Mouse (Mus musculus): Measurements from ENCODE around the gene Sh3pxd2a.

Sh3pxd2a gene

GRCm38 (mm10) chr19:47437040-47437439 lies 27.2 kb downstream of the Sh3pxd2a start:
- DNase-seq (ENCODE audit: low spot score): no peak

GRCm38 (mm10) chr19:47436236-47436635 lies 28.0 kb downstream of the Sh3pxd2a start:
- DNase-seq (ENCODE audit: low spot score): no peak

DNA sequence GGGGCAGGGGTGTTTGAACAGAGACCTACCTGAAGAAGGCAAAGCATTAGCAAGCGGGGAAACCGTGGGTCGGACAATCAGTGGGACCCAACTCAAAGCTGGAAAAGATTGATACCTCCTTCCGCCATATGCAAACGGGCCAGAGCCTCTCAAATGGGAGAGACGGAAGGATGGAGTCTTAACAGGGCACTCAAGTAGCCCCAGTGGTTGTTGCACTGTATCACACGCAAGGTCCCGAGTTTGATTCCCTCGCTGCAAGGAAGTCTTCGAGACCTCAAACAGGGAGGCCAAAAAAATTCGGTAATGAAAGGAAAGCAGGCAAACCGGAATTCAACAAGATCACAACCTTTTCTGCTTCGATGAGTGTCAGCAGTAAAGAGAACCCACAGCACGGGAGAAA lies 29.5 kb downstream of the Sh3pxd2a start:
- no peak for DNase-seq (ENCODE audit: low spot score)

- DNase-seq (ENCODE audit: low spot score): no peak
These were observed 31.9 kb downstream of the Sh3pxd2a start for GRCm38 (mm10) chr19:47432339-47432738.

DNA sequence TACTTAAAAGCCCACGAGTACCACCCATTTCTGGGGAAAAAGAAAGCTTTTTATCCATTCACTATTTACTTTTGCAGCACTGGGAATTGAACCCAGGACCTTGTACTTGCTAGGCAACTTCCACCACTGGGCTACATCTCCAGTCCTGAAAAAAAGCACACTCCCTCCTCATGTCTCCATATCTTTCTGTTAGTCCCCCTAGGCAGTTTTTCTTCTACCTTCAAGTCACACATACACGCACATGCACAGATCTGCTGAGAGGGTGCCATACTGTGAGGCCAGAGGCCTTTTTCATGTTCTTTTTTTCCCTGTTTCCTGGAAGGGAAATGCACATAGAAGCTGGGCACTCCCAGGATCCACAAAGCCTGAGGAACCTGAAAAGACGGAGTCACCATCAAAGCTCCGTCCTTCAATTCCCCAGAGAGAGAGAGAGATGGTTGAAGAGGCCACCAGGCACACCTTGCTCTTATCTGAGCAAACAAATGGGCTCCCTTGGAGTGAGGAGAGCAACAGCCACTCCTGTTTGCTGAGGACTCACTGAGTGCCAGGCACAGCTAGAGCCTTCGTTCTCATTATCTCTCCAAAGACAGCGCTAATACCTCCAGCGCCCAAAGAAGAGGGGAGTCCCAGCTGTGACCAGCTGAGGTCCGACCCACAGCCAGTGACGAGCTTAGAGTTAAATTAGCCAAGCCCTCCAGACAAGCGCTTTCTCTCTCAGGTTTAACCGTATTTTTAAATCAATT lies 32.8 kb downstream of the Sh3pxd2a start:
- DNase-seq (ENCODE audit: low spot score): peak; percentile 81

GRCm38 (mm10) chr19:47430160-47430559 lies 34.0 kb downstream of the Sh3pxd2a start:
- DNase-seq (ENCODE audit: low spot score): no peak

- no peak for DNase-seq (ENCODE audit: low spot score)
These were observed 35.0 kb downstream of the Sh3pxd2a start for GRCm38 (mm10) chr19:47429245-47429644.

DNA sequence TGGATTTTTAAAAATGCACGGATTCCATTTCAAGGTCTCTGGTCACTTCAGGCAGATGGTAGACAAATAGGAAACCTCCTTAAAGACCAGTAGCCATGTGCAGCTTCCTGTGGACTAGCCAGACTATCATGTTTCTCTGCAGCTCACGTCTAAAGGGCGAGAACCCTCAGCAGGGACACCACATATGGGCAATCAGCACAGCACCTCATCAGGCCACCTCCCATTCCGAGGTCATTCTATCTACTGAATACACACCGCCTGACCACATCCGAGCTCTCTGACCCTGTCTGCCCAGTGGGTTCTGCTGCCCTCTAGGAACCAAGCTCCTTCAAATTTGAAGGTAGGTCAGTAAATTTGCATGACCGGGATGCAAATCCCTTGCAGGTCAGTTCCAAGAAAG lies 35.4 kb downstream of the Sh3pxd2a start:
- no peak for DNase-seq (ENCODE audit: low spot score)

GRCm38 (mm10) chr19:47427841-47428789 lies 36.1 kb downstream of the Sh3pxd2a start:
- DNase-seq (ENCODE audit: low spot score): no peak

GRCm38 (mm10) chr19:47423632-47424031 lies 40.6 kb downstream of the Sh3pxd2a start:
- no peak for DNase-seq (ENCODE audit: low spot score)

DNA sequence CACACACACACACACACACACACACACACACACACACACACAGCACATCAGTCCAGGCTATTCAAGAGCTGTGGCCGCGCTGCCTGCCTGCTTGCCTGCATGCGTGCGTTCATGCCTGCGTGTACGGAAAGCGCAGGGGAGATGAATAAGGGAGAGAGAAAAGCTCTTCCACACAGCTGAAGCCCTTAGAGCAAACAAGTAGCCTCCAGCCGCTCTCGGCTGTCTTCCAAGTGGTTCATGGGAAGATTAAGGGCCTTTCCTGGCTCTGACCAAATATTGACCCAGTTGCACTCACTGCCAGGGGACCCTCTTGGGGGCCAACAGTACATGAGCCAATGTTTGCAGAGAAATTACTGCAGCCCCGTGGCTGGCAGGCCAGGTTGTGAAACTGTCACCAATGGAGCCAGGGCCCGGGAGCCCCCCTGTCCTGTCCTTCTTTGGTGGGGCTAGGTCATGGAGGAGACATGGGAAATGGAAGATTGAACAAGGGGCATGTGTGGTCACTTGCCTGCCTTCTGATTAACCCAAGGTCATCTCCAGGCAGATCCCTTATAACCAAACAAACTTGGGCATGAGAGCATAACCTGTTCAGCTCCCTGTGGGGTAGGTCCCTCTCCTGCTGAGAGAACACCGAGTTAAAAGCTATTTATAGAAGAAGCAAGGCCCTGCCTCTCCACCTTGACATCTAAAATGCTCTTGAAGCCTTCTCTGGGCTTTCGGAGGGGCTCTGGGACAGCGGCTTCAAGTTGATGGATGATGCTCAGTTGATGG lies 42.9 kb downstream of the Sh3pxd2a start:
- DNase-seq (ENCODE audit: low spot score): no peak

GRCm38 (mm10) chr19:47420539-47420938 lies 43.7 kb downstream of the Sh3pxd2a start:
- no peak for DNase-seq (ENCODE audit: low spot score)

DNA sequence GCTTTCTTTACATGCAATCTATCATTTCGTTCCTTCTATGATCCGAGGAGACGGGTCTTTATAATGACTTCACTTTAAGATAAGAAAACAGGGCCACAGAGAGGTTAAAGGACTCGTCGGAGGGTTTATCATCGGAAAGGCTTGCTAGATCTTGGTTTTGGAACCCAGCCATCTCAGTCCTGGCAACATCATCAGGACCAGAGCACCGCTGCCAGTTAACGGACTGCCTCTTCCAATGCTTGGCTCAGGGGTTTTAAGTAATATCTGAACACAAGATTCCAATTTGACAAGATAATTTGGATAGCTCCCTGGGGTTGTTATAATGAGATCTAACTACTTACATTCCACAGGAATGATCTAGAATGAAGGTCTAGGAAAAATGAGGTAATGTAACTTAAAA lies 45.0 kb downstream of the Sh3pxd2a start:
- DNase-seq (ENCODE audit: low spot score): no peak

GRCm38 (mm10) chr19:47416161-47416560 lies 48.0 kb downstream of the Sh3pxd2a start:
- no peak for DNase-seq (ENCODE audit: low spot score)

DNA sequence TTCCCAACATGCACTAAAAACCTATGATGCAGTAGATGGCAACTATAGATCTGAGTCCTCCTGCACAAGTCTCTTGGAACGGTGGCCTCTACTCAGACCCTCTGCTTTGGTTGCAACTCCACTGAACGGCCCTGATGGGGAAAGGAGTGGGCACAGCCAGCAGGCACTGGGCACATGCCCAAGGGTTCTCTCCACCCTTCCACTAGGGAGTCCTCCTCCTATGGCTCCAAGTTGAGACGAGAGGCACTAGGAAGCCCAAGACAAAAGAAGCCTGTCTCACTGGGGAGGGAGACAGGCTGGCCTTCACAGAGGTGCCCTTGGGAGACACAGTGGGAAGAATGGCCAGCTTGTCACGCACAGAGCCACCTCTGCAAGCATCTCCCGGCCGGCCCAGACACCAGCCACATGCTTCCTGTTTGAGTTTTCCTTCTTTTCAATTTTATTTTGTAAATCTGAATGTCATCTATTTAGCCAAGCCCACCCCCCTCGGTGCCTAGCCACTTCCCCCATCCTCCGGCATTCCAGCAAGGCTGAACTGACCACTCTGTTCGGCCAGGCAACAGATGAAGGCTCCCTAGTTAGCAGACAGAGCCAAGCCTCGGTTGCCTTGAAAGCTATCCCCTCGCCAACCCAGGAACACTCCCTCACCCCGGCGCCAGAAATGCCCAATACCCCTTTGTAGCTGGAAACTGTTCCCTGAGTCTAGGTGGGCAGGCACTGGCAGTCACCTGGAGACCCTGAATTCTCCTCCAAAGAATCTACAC lies 49.9 kb downstream of the Sh3pxd2a start:
- DNase-seq (ENCODE audit: low spot score): no peak

- no peak for DNase-seq (ENCODE audit: low spot score)
These were observed 50.7 kb downstream of the Sh3pxd2a start for GRCm38 (mm10) chr19:47413458-47414005.

DNA sequence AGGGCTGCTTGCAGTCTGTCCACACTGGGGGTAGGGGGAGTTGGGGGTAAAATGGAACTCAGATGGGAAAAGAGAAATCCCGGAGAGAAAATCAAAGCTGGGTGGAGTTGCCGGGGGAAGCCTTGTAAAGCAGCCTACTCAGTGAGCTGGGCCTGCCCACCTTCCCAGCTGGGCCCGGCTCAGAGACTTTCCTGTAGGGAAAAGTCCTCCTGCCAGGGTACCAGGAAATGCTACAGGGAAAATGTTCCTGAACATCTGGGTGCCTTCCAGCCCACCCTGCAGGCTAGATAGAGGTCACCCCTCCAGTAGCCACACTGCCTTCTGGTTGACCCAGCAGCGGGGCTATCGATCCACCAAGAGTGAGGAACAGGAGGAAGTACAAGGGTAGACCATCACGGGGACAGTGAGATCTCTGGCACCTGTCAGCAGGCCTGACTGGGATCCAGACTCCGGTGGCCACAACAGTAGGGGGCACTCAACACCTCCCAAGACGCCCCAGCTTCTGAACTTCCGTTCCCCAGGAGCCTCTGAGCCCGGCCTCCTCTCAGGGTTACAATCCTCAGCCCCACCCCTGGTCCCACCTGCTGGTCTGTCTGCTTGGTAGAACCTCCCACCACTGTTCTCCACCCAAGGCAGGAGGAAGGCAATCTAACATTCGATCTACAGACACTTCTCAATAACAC lies 51.5 kb downstream of the Sh3pxd2a start:
- no peak for DNase-seq (ENCODE audit: low spot score)

DNA sequence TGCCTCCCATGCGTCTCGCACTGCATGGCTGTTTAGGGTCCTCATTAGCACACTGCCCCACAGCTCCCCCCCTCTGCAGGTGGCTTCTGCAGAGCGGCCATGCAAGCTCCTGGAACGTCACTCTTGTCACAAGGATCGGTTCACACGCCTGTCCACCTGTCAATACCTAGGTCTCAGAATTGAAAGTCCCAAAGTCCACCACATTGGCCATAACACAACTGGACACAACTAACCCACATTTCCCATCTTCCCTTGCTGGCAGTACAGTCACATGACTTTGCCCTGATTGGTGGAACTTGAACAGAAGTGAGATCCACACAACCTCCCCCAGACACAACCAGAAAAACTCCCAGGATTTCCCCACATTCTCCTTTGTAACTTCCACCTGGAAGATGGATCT lies 53.9 kb downstream of the Sh3pxd2a start:
- DNase-seq (ENCODE audit: low spot score): no peak

- no peak for DNase-seq (ENCODE audit: low spot score)
These were observed 55.1 kb downstream of the Sh3pxd2a start for GRCm38 (mm10) chr19:47409142-47409541.

DNA sequence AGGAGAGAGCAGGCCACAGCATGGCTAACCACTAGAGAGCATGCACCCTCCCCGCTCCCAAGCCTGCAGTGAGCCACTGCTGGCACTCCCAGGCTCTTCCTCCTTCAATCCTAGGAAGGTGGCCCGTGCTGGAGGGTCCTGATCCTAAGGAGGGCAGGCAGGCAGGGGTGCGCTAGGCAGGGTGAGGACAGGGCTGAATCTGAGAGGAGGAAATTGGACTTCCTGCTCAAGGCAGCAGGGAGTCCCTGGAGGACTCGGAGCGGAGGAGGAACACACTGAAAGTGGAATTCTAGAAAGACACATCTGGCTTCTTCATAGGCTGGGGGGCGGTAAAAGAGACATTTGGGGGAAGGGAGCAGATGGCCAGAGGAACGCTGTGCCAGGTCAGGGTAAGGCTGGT lies 55.5 kb downstream of the Sh3pxd2a start:
- DNase-seq (ENCODE audit: low spot score): no peak

- DNase-seq (ENCODE audit: low spot score): no peak
These were observed 56.9 kb downstream of the Sh3pxd2a start for GRCm38 (mm10) chr19:47407332-47407731.

Measured in c-Kit-positive CD71-positive TER-119-positive erythroid progenitor cells, embryonic 14.5 days (primary cell).